In the genomic region with DNA sequence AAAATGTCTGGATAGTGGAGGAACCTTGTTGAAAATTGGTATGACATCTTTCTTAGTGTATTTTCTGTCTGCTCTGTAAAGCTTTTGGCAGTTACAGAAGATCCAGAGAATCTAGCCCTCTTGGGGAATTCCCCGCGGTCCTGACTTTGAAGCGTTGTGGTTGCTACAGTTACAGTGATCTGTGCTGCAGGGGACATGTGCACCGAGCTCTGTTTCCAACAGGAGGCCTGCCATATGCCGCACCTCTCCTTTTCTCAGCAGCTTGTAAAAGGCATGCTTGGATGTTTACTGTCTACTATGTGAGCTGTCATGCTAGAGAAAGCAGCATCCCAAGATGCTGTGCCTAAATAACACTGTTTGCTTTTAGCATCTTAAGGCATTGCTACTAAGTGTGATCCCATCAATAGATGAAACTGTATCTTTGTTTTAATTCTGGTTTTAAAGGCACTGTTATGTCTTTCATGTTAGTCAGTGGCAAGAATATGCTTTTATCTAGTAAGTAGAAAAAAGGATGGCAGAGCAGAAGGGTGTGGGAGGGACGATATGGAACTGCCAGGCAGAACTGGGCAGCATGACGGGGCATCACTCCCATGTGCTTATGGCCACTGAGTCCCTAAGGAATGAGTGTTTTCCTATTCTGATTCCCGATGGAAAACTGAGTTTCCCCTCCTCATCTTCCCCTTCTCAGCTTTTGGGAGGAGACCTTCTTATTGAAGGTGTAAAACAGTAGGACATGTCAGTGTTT, we compare ENCODE assay signal across 8 mouse cellular contexts. TPM values are rescaled to one million over a fixed set of nuclear protein-coding genes. Genes with fewer than 3 reads are reported as not detected.
DNase-seq lines count a peak whose midpoint lies in the region; ATAC-seq lines count a peak whose summit lies in the region.

No protein-coding gene starts in this region.

- intact Hi-C loops in left cerebral cortex, postnatal 25 days (cut with DNase I), result loop anchor here (5.0 kb wide), 1 partner anchor 57 kb away; a partner anchor contains a TSS

- no peak for ATAC-seq in granulocyte monocyte progenitor cell, adult 5-6 weeks (replicated peaks; ENCODE audit: poor library complexity, severe bottlenecking)

- peak; percentile 33 for DNase-seq in kidney, postnatal 10 days
- DNase-seq in kidney, adult 8-10 months, result no peak
- peak; percentile 47 for DNase-seq in cerebellum, adult 11 months
- peak; percentile 14 for DNase-seq in gastrocnemius, postnatal 25 days
- DNase-seq in left cerebral cortex, postnatal 25 days (ENCODE audit: low spot score in 2 of 2), result peak; percentile 63 to 89
- peak; percentile 52 for DNase-seq in thymus, postnatal 0 days (ENCODE audit: low spot score)
- no peak for DNase-seq in testis, postnatal 14 days (ENCODE audit: low spot score)

RNA-seq across cellular contexts. Expression of a gene that starts 57.6 kb away (rescaled TPM):
- total RNA-seq in gastrocnemius, postnatal 25 days (2021), result 10 to 100 TPM; 51.0 to 56.4 TPM
- total RNA-seq in left cerebral cortex, postnatal 25 days (2021), result 100 to 1,000 TPM in 1 of 2 experiments, 10 to 100 TPM in 1; 84.7 to 103 TPM
- 9.8 and 13.6 TPM in 2 replicates for polyA plus RNA-seq in thymus, postnatal 0 days (2015; fragmentation: Nextera tagmentation; extraction: Ambion mirVana)
- total RNA-seq in granulocyte monocyte progenitor cell, adult 5-6 weeks (2014; fragmentation: Nextera tagmentation), result 78.8 and 90.6 TPM in 2 replicates
- total RNA-seq in granulocyte monocyte progenitor cell, adult 5-6 weeks (2017), result 11.8 and 22.7 TPM in 2 replicates

Comparison
In these comparisons a context has a peak if more than half of its experiments do, and no peak if none do; other contexts are left out.
1. DNase-seq: peak in kidney, postnatal 10 days (single experiment), cerebellum, adult 11 months (single experiment), gastrocnemius, postnatal 25 days (single experiment), left cerebral cortex, postnatal 25 days (2 of 2) and thymus, postnatal 0 days (single experiment); none in kidney, adult 8-10 months (0 of 2) and testis, postnatal 14 days (single experiment).